Mouse (Mus musculus) ovary, postnatal 14 days (tissue): ENCODE data around the gene Gm45021.
"Not testable (repeated sequence)": the region's sequence is repeated elsewhere in the genome, so short reads cannot be mapped to it uniquely, and the experiment has no call there.

Experiments
- DNase-seq: peaks from one replicate; pipeline ENCODE4 v3.0.0; 2022; ENCODE audit warnings: low spot score

Gene Gm45021

DNA sequence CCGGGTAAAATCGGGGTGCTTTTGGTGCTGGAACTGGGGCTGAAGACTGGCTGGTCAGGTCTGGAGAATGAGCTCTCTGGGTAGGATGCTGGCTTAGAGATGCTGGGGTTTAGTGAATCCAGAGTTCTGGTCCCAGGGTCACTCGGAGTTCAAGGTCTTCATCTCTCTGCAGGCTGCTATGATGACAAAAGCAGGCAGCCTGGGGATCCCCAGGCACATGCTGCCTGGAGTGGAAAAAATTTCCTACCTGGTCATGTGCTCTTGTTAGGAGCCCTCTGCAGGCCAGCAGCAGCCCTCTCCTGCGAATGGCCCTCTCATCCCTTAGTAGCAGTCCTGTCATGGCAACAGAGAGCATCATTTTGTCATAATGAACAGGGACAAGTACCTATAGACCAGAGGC lies 24.1 kb downstream of the Gm45021 start:
- DNase-seq: no peak

DNA sequence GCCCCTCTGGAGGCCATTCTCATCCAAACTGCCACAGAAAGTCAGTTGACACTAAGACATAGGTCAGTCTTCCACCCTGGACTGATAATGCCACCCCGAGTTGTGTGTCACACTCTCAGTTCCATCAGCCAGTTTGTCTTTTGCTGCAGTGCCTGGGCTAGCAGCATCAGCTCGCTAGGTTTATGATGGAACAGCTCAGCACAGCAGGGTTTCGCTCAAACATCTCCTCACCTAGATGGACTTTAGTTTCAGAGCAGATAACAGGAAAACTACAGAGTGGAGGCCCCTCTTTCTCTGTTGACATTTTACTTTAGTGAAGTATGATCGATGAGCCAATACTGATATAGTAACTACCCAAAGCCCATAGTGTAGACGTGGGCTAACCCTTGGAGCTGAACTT lies 25.3 kb downstream of the Gm45021 start:
- DNase-seq: no peak

DNA sequence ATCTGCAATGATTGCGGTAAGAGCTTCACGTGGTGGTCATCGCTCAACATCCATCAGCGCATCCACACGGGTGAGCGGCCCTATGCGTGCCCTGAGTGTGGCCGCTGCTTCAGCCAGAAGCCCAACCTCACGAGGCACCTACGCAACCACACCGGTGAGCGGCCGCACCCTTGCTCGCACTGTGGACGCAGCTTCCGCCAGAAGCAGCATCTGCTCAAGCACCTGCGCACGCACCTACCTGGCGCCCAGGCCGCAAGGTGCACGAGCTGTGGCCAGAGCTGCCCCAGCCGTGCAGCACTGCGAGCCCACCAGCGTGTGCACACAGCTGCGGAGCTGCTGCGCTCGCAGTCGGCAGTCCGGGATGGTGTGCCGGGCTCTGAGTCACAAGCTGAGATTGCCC lies 30.6 kb downstream of the Gm45021 start:
- DNase-seq: no peak

DNA sequence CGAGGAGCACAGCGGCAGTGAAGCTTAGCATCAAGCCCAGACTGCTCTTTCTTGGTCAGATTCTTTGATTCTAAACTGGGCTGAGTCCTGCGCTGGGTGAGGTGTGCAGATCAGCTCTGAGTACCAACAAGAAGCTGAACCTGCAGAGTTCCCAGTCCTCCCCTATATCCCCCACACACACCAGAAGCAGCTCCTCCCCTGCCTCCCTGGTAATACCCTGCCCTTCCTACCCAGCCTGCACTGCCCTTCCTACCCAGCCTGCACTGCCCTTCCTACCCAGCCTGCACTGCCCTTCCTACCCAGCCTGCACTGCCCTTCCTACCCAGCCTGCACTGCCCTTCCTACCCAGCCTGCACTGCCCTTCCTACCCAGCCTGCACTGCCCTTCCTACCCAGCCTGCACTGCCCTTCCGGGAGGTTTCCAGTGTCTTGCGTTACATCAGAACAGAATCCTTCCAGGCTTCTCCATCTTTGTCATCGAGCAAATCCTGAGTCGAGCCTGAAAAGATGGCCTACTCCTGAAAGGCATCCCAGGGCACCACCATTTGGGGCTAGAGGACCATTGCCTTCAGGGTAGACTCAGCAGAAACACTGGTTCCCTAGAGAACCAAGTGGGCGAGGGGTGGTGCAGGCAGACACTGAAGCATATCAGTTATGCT lies 32.9 kb downstream of the Gm45021 start:
- not testable (repeated sequence) for DNase-seq

DNA sequence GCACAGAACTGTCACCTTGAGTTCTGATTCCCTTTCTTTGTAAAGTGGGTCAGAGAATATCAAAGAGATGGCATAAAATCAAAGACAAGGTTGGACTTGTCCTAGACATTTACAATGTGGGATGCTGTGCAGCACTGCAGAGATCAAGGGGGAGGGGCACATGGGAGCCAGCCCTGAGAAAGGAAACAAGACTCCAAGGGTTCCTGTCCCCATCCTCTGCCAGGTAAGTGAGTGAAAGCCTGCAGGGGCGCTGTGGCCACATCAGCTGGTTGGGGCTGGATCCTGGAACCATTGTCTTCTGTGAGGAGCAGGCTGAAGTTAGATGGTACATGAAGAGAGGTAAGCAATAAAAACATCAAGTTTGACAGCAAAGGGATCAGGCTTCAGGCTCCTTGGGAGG lies 34.0 kb downstream of the Gm45021 start:
- DNase-seq: no peak

DNA sequence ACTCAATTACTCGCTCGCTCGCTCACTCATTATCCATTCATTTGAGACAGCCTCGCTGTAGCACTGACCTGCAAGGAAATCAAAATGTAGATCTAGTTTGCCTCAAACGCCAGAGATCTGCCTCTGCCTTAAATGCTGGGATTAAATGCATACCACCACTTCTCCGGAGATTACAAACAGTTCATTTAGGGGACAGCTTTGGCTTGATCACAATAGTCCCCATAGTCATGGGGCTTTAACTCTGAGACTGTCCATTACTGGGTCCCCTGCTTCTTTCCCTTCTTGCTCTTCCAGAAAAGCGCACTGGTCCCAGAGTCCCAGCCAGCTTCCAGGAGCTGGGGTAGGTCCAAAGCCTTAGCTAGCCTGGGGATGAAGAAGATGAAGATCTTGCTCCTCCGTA lies 37.1 kb downstream of the Gm45021 start, which contains the start of gene AI854703:
AI854703 (plus strand) TSS at position 301 of the 400 bp plus-strand sequence.
- DNase-seq: no peak

DNA sequence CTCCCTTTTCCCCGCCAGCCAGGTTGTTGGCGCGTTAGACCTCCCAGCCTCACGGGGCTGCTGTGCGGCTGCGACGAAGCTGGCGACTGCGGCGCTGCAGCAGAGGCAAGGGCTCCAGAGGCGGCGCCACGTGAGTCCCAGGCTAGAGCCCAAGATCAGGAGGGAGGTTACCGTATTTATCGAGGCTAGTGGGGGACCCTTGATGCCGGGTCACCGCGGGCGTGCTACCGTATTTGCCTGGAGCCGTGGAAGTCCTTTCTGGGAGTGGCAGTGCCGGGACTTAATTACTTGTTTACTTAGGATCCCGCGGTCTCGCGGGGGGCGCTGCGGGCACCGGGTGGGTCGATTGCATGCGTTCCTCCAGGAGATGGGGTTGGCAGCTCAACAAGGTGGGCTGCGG lies 37.6 kb downstream of the Gm45021 start:
- peak; percentile 34 for DNase-seq

DNA sequence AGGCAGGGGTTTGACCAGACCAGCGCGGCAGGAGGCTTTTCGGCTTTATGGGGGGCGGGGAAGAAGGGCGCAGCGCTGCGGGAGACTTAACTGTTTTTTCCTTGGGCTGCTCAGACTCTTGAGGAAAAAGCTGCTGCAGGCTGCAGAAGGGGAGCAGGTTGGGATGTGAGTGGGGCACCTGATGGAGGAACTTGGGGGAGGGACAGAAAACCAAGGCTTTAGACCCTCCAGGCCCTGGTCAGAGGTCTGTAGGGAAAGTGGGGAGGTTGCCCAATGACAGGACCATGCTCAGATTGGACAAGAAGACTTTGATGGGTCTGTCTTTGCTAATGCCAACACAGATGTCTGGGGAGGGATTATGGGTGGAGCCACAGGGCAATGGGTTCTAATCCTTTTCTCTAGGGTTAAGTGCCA lies 38.1 kb downstream of the Gm45021 start:
- no peak for DNase-seq

DNA sequence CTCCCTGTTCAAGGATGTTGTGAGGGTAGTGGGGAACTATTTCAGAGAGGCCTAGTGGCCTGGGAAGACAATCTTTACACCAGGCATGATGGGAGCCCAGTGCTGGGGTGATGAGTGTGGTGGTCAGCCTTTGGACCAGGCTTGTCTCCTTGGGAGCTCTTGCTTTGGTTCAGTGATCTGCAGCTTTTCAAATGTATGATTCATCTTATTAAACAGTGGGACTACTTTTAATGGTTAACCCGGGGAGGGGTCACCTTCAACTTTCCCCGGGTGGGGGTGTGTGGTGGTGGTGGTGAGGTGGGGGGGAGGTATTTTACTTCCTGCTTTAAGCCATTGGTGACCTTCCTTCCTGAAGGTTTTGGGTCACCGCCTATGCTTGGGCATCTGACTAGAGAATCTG lies 39.0 kb downstream of the Gm45021 start:
- DNase-seq: no peak

DNA sequence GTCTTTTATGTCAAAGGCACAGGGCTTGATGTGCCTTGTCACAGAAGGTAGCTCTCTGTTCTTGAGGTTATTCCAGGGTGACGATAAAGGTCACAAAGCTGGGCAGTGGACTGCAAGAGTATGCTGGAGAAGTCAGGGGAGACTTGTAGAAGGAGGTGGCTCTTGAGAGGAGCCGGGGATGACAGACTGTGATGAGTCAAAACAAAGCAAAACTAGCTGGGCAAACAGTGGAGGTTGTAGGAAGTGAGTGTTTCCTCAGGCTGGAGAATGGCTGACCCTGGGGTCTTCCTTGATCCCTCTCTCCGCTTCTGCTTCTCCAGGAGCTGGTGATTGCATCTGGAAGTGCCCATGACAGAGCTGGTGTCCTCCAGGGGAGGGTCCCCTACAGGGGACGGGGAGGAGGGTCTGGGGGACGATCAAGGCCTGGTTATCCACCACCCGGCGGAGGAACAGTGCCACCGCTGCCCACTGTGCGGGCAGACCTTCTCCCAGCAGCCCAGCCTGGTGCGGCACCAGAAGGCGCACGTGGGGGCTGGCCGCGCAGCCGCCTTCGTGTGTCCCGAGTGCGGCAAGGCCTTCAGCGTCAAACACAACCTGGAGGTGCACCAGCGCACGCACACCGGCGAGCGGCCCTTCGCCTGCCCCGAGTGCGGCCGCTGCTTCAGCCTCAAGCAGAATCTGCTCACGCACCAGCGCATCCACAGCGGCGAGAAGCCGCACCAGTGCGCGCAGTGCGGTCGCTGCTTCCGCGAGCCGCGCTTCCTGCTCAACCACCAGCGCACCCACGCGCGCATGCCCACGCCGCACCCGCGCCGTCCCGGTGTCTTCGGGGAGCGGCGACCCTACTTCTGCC lies 39.6 kb downstream of the Gm45021 start:
- no peak for DNase-seq

DNA sequence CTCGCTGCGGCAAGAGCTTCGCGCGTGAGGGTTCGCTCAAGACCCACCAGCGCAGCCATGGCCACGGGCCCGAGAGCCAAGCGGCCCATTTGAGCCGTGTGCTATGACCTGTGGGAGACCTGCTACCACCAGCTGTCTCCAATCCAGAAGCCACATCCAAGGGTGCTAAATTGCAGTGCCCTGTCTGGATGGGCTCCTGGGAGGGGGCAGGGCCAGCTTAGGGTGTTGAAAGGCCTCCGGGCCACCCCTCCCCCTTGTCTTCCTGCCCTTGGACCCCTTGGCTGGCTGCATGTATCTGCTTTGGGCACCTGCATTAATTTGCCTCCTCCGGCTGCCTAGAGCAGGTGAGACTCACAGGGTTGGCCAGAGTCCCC lies 40.2 kb downstream of the Gm45021 start:
- no peak for DNase-seq

DNA sequence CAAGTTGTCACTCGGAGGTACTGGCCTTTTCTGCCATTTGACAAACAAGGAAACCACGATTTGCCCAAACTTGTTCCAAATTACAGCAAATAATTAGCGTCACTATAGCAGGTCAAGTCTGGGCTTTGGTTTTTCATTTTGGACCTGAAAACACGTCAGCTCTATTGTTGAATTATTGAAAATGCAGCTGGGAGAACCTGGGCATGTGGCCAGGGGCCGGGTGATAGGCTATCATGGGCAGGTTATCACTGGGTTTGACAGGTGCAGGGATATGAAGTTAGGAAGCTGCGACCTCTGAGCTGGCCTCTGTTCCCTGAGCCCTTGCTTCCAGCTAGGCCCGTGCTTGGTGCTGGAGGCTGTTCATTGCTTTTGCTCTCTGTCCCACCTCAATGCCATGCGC lies 41.4 kb downstream of the Gm45021 start:
- no peak for DNase-seq

DNA sequence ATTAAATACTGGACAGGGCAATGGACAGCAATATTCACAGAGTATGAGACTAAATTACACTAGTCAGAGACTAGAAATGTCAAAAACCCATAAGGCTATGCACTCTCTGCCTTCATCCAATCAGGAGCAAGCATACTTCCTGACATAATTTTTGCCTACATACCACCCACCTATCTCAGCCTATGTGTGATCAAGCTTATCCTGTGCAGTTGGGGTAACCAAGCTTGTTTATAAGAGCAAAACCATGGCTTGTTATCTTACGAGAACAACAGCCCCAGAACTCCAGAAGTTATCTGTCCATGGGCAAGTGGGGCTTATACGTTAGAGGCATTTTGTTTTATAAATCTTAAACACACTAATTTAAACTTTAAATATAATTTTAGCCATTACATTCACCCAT lies 45.7 kb downstream of the Gm45021 start:
- no peak for DNase-seq

DNA sequence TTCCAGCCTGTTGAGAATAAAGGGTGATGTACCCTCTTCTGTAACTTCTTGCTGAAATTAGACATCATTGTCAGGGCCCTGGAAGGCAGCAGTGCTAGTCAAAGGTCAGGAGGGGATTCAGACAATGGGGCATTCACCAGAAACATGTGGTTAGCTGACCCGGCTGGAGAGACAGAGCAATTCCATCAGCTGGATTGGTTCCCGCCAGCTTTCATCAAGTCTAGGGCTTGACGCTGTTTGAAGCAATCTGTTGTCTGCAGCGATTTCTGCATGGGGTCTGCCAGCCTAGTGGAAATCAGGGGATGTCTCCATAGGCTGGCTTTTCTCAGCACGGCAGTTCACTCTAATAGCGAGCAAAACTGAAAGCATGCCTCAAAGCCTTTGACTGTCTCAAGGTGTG lies 47.1 kb downstream of the Gm45021 start:
- DNase-seq: no peak

DNA sequence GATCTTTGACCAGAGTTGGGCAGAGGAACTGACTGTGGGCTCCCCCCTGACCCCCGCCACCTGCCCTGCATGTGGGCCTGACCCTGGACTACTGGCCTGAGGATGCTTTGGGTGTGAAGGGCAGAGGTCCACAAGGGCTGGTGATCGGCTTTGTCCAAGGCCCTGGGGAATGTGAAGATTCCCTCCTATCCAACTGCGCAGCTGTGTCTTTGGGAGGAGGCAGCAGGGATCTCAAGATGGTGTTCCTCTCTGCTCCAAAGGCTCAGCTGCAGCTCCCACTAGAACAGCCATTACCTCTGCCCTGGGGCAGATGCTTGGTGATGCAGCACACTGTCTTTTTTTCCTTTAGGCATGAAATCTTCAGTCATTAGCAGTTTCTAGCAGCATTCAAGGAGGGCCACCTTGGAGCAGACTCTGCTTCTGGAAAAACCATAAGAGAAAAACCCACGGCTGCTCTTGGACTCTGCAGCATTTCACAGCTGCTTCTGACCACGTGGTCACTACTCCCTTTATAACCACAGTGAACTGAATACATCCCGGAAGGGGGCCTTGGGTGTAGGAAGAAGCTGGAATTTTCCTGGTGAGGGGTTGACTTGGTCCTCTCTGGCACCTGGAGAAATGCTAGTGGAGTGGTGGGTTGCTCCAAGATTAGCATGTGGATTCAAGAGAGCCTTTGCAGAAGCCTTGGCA lies 48.5 kb downstream of the Gm45021 start:
- no peak for DNase-seq

DNA sequence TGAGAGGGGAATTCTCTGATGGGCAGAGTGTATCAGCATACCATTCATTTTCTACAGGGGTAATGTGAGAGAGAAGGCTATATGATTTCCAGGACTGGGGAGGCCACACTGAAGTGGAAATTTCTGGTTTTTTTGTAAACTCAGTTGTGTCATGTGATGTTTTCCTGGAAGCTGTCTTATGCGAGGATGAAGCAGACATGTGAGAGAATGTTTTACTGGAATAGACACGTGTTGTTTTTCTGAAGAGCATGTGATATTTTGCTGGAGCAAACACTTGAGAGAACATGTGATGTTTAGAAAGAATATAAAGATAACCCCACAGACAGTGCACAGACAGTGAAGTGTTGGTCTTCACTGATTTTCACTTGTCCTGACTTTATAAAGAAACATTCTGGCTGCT lies 49.1 kb downstream of the Gm45021 start:
- DNase-seq: no peak

DNA sequence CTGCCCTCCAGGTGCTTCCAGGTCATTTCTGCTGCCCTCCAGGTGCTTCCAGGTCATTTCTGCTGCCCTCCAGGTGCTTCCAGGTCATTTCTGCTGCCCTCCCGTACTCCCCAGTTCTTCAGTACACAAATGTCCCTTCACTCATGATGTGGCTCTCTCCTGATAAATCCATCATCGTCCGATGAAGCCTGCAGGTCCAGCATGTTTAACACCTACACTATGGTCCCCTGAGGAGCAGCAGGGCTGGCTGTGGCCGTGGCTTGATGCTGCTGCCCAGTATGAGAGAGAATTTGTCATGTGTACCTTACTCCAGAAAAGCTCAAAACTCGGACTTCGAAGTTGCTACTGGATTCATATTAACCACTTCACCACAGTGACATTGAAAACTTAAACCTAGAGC lies 52.0 kb downstream of the Gm45021 start:
- no peak for DNase-seq

DNA sequence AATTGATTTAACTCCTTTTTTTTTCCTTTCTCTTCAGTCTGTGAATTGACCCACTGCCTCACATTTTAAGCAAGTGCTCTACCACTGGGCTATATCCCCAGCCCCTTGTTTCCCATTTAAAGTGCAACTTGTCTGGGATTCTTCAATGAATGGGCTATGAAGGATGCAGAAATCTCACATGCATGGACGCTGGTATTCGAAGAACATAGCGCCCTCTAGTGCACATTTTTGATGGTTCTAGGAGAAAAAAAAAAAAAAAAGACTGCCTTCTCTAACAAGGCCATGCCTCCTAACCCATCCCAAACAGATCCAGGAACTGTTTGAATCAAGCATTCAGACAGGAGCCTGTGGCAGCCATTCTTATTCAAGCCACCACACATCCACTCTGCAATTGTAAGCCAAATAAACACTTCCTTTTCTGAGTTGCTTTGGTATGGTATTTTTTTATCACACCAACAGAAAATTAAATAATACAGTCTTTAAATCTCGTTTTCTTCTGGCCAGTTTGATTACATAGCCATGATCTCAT lies 53.4 kb downstream of the Gm45021 start:
- DNase-seq: peak; percentile 39

DNA sequence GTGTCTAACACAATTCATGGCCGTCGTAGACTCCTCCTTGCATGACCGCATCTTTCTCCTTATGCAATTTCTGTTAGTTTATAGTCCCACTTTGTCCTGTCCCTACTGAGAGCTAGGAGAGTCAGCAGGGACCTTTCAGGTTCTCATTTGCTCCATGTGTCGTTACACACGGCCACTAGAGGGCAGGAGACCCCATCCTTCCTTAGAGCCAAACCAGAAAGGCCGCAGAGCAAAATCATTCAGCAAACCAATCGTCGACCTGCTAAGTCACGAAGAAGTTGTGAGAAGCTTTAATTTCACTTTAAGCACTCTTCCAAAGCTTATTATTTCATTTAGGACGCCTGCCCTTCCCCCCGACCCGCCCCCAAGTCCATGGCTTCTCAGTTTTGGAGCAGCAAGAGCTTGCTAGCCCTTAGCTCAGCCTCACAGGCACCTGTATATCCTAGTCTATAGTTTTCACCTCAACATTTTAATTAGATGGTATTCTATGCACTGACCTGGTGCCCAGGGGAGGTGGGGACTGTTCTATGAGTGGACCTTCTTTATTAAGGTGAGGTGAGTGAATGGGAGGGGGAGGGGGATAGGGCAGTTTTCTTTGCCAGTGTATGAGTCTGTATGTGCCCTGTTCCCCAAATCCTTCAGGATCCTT lies 56.4 kb downstream of the Gm45021 start:
- DNase-seq: peak; percentile 60

DNA sequence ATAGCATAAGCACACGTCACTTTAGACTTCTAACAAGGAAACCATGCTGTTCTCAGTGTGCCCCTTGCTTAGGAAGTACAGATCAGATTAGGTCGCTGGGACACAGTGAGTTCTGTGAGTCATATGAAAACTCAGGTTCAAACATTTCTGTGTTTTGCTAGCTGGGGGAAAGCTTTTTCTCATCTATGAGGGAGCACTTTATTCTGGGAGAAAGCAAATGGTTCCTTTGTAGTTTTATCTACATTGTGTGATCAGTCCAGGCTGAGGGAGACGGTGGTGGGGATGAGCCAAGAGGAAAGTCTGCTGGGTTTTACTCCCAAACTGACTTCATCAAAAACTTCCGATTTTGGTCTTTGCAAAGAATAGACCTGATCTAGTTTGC lies 56.9 kb downstream of the Gm45021 start:
- DNase-seq: no peak

DNA sequence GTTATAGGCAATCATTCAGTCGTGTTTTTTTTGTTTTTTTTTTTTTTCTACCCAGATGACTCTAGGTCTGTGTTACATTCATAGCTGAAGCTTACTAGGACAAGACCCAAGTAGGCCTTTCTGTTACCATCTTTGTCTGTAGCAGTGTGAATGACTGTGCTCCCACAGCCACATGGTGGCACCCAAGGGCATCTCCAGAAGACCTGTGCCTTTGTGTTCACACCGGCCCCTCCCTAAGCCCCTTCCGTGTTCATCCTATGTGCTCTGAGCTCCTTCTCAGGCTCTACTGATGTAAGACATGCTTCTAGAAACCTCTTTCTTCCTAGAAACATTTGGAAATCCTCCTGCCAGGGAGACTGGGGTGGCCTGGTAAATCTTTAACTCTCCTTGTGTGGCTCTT lies 57.6 kb downstream of the Gm45021 start, which contains the start of gene Gimap8:
Gimap8 (plus strand) TSS at position 240 of the 400 bp plus-strand sequence.
- no peak for DNase-seq

DNA sequence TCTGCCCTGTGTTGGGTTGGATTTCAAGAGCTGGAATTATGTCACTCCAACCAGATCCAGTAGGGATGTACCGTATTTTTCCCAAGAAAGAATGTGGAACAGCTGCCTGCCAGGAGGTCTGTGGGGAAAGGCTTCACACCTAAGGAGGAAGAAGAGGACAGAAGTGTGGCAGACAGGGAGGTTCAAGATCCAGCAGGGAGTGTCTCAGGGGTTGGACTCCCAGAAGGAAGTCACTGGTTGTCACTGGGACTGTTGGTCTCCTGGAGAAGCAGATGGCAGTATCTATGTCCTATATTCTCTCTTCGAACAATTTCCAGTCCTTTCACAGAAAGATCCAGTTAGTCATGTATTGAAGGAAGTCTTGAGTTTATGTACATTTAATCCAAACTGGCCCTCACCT lies 58.2 kb downstream of the Gm45021 start:
- no peak for DNase-seq
